Mouse (Mus musculus) myocyte (in vitro differentiated cells): ENCODE results near the gene Bex6. TPM values are rescaled to one million over a fixed set of nuclear protein-coding genes. Genes with fewer than 3 reads are reported as not detected.

Experiments used
- H3K27me3 ChIP-seq: one replicate; pipeline ENCODE4 v1.6.1; 2011; ENCODE audit not compliant: control insufficient read depth, insufficient read depth, insufficient read length
- H3K36me3 ChIP-seq: one replicate; pipeline ENCODE4 v1.6.1; 2011; ENCODE audit not compliant: control insufficient read depth, insufficient read depth
- H3K4me2 ChIP-seq: one replicate; pipeline ENCODE4 v1.6.1; 2011; ENCODE audit warnings: low read depth, control low read depth
- H3K4me3 ChIP-seq: one replicate; pipeline ENCODE4 v1.5.1; 2011; ENCODE audit warnings: mild to moderate bottlenecking, control low read depth, moderate library complexity
- H3K79me2 ChIP-seq: one replicate; pipeline ENCODE4 v1.6.1; 2011; ENCODE audit not compliant: control insufficient read depth, insufficient read depth
- H3ac ChIP-seq: one replicate; pipeline ENCODE4 v1.6.1; 2011; ENCODE audit not compliant: control insufficient read depth, insufficient read length
- CEBPB ChIP-seq: IDR thresholded peaks from 2 replicates; pipeline ENCODE4 v1.6.1; 2011; ENCODE audit warnings: mild to moderate bottlenecking, moderate library complexity; ENCODE audit not compliant: poor library complexity, insufficient read depth, severe bottlenecking
- E2F4 ChIP-seq: IDR thresholded peaks from one replicate; pipeline ENCODE4 v1.6.1; 2011; ENCODE audit warnings: mild to moderate bottlenecking, control low read depth, moderate library complexity; ENCODE audit not compliant: insufficient read depth
- MAX ChIP-seq: IDR thresholded peaks from one replicate; pipeline ENCODE4 v1.6.1; 2011; ENCODE audit warnings: low read depth, mild to moderate bottlenecking, control low read depth
- MYOD1 ChIP-seq, 3 experiments: IDR thresholded peaks; one replicate each; pipeline ENCODE4 v1.6.1; 2011; ENCODE audit warnings: control low read depth in 2 of 3, low read depth in 2 of 3, mild to moderate bottlenecking in 2 of 3, moderate library complexity in 1 of 3; ENCODE audit not compliant: insufficient read length in 2 of 3, control insufficient read depth in 1 of 3
- MYOG ChIP-seq, 3 experiments: IDR thresholded peaks; one replicate each; pipeline ENCODE4 v1.6.1; 2011; ENCODE audit warnings: control low read depth in 2 of 3, low read depth in 2 of 3, mild to moderate bottlenecking in 2 of 3; ENCODE audit not compliant: insufficient read length in 2 of 3, control insufficient read depth in 1 of 3, insufficient read depth in 1 of 3
- POLR2A ChIP-seq: IDR thresholded peaks from one replicate; pipeline ENCODE4 v1.6.1; 2011; ENCODE audit warnings: low read depth, mild to moderate bottlenecking, control low read depth, moderate library complexity; ENCODE audit not compliant: insufficient read length
- POLR2AphosphoS2 ChIP-seq: IDR thresholded peaks from one replicate; pipeline ENCODE4 v1.6.1; 2011; ENCODE audit warnings: low read depth, control low read depth; ENCODE audit not compliant: insufficient read length
- REST ChIP-seq: IDR thresholded peaks from one replicate; pipeline ENCODE4 v1.6.1; 2011; ENCODE audit warnings: mild to moderate bottlenecking, control low read depth, moderate library complexity; ENCODE audit not compliant: insufficient read depth, insufficient read length
- SRF ChIP-seq: IDR thresholded peaks from one replicate; pipeline ENCODE4 v1.6.1; 2011; ENCODE audit warnings: low read depth; ENCODE audit not compliant: control insufficient read depth, insufficient read length
- TCF12 ChIP-seq: IDR thresholded peaks from one replicate; pipeline ENCODE4 v1.6.1; 2011; ENCODE audit warnings: mild to moderate bottlenecking, control low read depth; ENCODE audit not compliant: poor library complexity, insufficient read depth, severe bottlenecking
- TCF3 ChIP-seq: IDR thresholded peaks from one replicate; pipeline ENCODE4 v1.6.1; 2011; ENCODE audit warnings: low read depth, control low read depth; ENCODE audit not compliant: insufficient read length
- USF1 ChIP-seq: IDR thresholded peaks from one replicate; pipeline ENCODE4 v1.6.1; 2011; ENCODE audit warnings: low read depth, mild to moderate bottlenecking, control low read depth, moderate library complexity
- polyA plus RNA-seq: library from polyadenylated mRNA; unstranded; fragments of >200 nt; fragmentation: generic; extraction: Trizol; gene quantifications from one replicate; pipeline ENCODE4 v1.2.1, GENCODE M21; 2012; ENCODE audit warnings: missing spikeins

The Bex6 gene
- polyA plus RNA-seq, 1 experiment: not detected

GRCm38 (mm10) chr16:32156719-32157118 is 22.9 kb upstream of the Bex6 start:
- Histone ChIP-seq H3K4me2 (no peak overlapping the region), H3K79me2 (no peaks in the 10 kb centered on the region)

GRCm38 (mm10) chr16:32157369-32157768 is 22.3 kb upstream of the Bex6 start:
- Histone ChIP-seq H3K4me3 (no peak overlapping the region), H3ac (no peak overlapping the region), H3K36me3 (no peaks in the 10 kb centered on the region), H3K4me2 (no peak overlapping the region), H3K27me3 (peaks cover 23% of the 10 kb centered on the region), H3K79me2 (no peaks in the 10 kb centered on the region)
- TF ChIP-seq USF1 (no peak), MAX (no peak), REST (no peak), SRF (no peak), POLR2A (no peak), E2F4 (no peak), TCF12 (no peak), CEBPB (no peak), MYOD1 (IDR thresholded peaks at IDR 0.05; ENCODE audit: control insufficient read depth in 1 of 3, insufficient read length in 2 of 3, low read depth in 2 of 3) (no peak), MYOG (IDR thresholded peaks at IDR 0.05; ENCODE audit: control insufficient read depth in 1 of 3, insufficient read depth in 1 of 3, insufficient read length in 2 of 3, low read depth in 2 of 3) (no peak), POLR2AphosphoS2 (no peak), TCF3 (no peak)

More at GRCm38 (mm10) chr16:32156719-32157118, 22.9 kb upstream of the Bex6 start:
- peaks cover 22% of the 10 kb centered on the region for H3K27me3 ChIP-seq
- no peaks in the 10 kb centered on the region for H3K36me3 ChIP-seq
- H3ac ChIP-seq: no peak overlapping the region
- TF ChIP-seq POLR2AphosphoS2: no peak
- TF ChIP-seq REST: no peak
- TF ChIP-seq MAX: no peak
- TF ChIP-seq SRF: no peak
- no peak for TF ChIP-seq MYOD1 (IDR thresholded peaks at IDR 0.05; ENCODE audit: control insufficient read depth in 1 of 3, insufficient read length in 2 of 3, low read depth in 2 of 3)
- no peak for TF ChIP-seq MYOG (IDR thresholded peaks at IDR 0.05; ENCODE audit: control insufficient read depth in 1 of 3, insufficient read depth in 1 of 3, insufficient read length in 2 of 3, low read depth in 2 of 3)
- no peak for TF ChIP-seq TCF12
- TF ChIP-seq USF1: no peak
- no peak for TF ChIP-seq CEBPB
- no peak for TF ChIP-seq TCF3
- no peak for TF ChIP-seq E2F4
- no peak for TF ChIP-seq POLR2A
- no peak overlapping the region for H3K4me3 ChIP-seq

- TF ChIP-seq POLR2A (no peak), MYOG (IDR thresholded peaks at IDR 0.05; ENCODE audit: control insufficient read depth in 1 of 3, insufficient read depth in 1 of 3, insufficient read length in 2 of 3, low read depth in 2 of 3) (no peak), MYOD1 (IDR thresholded peaks at IDR 0.05; ENCODE audit: control insufficient read depth in 1 of 3, insufficient read length in 2 of 3, low read depth in 2 of 3) (no peak), TCF3 (no peak)
- Histone ChIP-seq H3K4me3 (no peak overlapping the region), H3K27me3 (peaks cover 27% of the 10 kb centered on the region), H3K4me2 (no peak overlapping the region), H3K36me3 (no peaks in the 10 kb centered on the region), H3ac (no peak overlapping the region), H3K79me2 (no peaks in the 10 kb centered on the region)
Observed at GRCm38 (mm10) chr16:32158966-32159365, 20.7 kb upstream of the Bex6 start.

GRCm38 (mm10) chr16:32160742-32161323 is 18.8 kb upstream of the Bex6 start:
- Histone ChIP-seq H3ac (no peak overlapping the region), H3K4me3 (no peak overlapping the region), H3K4me2 (no peak overlapping the region), H3K27me3 (peaks cover 29% of the 10 kb centered on the region), H3K79me2 (no peaks in the 10 kb centered on the region), H3K36me3 (no peaks in the 10 kb centered on the region)
- TF ChIP-seq SRF (no peak), MAX (no peak), POLR2AphosphoS2 (no peak), TCF12 (no peak)

- no peaks in the 10 kb centered on the region for H3K36me3 ChIP-seq
- no peaks in the 10 kb centered on the region for H3K79me2 ChIP-seq
- H3K4me3 ChIP-seq: no peak overlapping the region
- H3K27me3 ChIP-seq: peaks cover 27% of the 10 kb centered on the region
- H3K4me2 ChIP-seq: no peak overlapping the region
- no peak overlapping the region for H3ac ChIP-seq
- TF ChIP-seq MAX (no peak), MYOD1 (IDR thresholded peaks at IDR 0.05; ENCODE audit: control insufficient read depth in 1 of 3, insufficient read length in 2 of 3, low read depth in 2 of 3) (no peak), REST (no peak), CEBPB (no peak), TCF12 (no peak), POLR2A (no peak), TCF3 (no peak), USF1 (no peak), POLR2AphosphoS2 (no peak), MYOG (IDR thresholded peaks at IDR 0.05; ENCODE audit: control insufficient read depth in 1 of 3, insufficient read depth in 1 of 3, insufficient read length in 2 of 3, low read depth in 2 of 3) (no peak), E2F4 (no peak), SRF (no peak)
Observed at GRCm38 (mm10) chr16:32163392-32163791, 16.2 kb upstream of the Bex6 start.
